Mouse (Mus musculus): ENCODE data around the gene Hsf5. TPM values are rescaled to one million over a fixed set of nuclear protein-coding genes. Genes with fewer than 3 reads are reported as not detected.

Gene Hsf5
- polyA plus RNA-seq, 1 experiment from 2014 or later = 0.36 TPM

DNA sequence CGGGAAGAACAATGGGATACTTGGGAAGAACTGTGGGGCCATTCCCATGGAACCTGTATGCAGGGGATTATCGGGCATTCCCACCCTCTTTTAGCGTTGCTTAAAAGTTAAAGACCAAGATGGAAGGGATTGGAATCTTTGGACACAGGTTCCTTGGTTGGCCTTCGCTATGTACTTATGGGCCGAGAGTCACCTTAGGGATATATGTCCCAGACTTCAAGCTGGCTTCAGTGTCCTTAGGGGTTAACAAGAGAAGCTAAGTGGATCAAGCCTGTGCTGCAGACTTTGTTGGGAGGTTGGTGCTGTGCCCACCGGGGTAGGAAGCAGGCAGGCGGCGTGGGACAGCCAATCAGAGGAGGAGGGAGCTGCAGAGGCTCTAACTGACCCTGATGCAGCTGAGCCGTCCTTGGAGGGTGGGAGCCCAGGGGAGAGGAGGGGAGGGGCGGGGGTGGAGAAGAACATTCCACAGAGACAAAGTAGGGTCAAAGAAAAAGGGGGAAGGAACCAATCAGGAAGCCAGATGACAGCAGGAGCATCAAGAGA lies 36.4 kb upstream of the Hsf5 start:
- H3K4me1 ChIP-seq = peaks cover 20% of the 10 kb centered on the region
- 38% methylated on average over 10 of the region's 10 CpGs for WGBS
- H3K9me3 ChIP-seq = no peaks in the 10 kb centered on the region
- no peaks in the 10 kb centered on the region for H3K36me3 ChIP-seq
- no peak overlapping the region for H3K4me3 ChIP-seq
- H3K9ac ChIP-seq (replicated peaks) = no peak overlapping the region
- peaks cover 29% of the 10 kb centered on the region; the same call in 1 of the 2 replicates for H3K27me3 ChIP-seq
- H3K4me2 ChIP-seq (replicated peaks) = no peak overlapping the region
- no peak for ATAC-seq (ENCODE audit: low FRiP score, low read depth)
- H3K27ac ChIP-seq (replicated peaks) = no peak overlapping the region

DNA sequence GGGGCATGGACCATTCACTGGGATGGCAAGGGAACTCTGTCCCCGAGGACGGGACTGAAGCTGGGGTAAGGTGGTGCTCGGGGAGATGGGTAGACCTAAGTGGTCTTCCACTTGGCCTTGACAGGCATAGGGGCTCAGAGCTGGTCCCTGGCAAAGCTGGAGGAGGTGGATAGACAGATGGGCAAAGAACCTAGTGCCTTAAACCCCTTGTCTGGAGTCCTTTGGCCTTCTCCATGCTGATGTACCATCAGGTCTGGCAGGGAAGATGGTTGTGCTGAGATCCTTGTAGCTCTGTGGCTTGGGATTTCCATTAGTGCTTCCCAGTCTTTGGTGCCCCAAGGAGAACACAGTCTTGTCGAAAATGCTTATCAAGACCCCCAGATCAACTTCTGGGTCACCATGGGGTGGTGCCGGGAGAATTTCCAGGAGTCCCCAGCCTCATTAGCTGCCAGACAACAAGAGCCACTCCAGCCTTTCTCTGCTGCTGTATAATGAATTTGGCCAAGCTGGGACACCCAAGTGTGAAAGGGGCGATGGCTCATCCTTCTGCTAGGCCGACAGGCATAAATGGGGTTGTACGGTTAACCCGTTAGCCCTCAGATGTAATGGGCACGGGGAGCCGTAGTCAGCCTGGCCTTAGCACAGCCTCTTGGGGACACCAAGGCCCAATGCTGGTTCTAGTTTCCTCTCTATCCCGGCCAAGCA lies 35.7 kb upstream of the Hsf5 start:
- Histone ChIP-seq H3K36me3 (no peaks in the 10 kb centered on the region), H3K4me1 (peaks cover 20% of the 10 kb centered on the region), H3K9ac (replicated peaks) (no peak overlapping the region), H3K9me3 (no peaks in the 10 kb centered on the region), H3K4me3 (no peak overlapping the region), H3K27ac (replicated peaks) (no peak overlapping the region), H3K27me3 (peaks cover 27% of the 10 kb centered on the region; the same call in 1 of the 2 replicates), H3K4me2 (replicated peaks) (no peak overlapping the region)
- ATAC-seq (ENCODE audit: low FRiP score, low read depth) = no peak
- WGBS = 91% methylated on average over 12 of the region's 12 CpGs

DNA sequence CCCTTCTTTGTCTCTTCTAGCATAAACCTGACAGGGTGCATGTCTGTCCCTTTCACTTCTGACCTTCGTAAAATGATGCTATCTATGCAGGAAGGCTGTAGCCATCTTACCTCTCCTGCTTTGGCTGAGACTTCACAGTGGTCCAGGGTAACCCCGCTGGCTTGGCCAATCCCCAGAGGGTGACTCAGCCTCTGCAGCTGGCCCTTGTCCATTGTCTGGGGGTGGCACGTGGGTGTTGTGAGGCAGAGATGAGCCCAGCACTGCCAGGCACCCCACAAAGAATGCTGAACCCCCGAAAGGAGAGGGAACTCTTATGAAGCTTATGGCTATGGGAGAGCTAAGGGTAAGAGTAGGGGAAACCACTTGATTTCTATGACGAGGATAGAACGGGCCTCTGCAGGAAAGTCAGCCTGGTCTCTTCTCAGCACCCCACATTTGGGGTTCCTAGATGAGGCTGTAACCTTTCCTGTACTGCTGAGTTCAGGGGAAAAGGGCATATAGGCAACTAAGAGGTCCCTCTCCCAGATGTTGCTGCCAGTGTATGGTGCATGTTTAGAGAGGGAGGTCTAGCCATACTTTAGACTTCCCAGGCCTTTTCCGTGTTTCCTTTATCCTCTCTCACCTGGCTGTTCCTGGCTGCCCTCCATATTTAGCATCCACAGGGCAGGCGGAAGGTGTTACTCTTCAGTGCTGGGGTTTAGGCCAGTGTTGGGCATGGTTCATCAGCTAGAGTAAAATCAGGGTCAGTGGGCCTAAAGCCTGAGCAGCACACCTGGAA lies 34.8 kb upstream of the Hsf5 start:
- no peaks in the 10 kb centered on the region for H3K36me3 ChIP-seq
- H3K27ac ChIP-seq (replicated peaks) = no peak overlapping the region
- no peak overlapping the region for H3K4me3 ChIP-seq
- H3K27me3 ChIP-seq = peaks cover 21% of the 10 kb centered on the region; the same call in 1 of the 2 replicates
- peaks cover 18% of the 10 kb centered on the region for H3K4me1 ChIP-seq
- no peak overlapping the region for H3K4me2 ChIP-seq (replicated peaks)
- no peak overlapping the region for H3K9ac ChIP-seq (replicated peaks)
- ATAC-seq (ENCODE audit: low FRiP score, low read depth) = no peak
- no peaks in the 10 kb centered on the region for H3K9me3 ChIP-seq
- 84% methylated on average over 8 of the region's 8 CpGs for WGBS

DNA sequence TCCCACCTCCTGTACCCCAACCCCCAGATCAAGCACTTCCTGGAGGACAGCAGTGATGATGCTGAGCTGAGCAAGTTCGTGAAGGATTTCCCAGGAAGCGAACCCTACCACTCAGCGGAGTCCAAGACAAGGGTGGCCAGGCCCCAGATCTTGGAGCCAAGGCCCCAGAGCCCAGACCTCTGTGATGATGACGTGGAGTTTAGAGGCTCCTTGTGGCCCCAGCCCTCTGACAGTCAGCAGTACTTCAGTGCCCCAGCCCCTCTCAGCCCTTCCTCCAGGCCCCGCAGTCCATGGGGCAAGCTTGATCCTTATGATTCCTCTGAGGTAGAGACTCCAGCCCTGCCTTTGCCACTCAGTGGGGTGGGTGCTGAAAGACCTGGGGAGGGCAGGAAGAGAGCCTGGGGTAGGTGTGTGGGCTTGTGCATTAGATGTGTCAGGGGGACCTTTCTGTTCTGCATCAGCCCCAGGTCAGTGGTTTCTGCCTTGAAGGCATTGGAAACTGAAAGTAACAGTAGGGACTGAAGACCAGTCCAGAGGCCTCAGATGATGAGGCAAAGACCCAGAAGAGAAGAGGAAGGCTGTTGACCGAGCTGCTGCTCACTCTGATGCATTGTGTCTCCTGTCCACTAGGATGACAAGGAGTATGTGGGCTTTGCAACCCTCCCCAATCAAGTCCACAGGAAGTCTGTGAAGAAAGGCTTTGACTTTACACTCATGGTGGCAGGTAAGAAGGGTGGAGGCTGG lies 33.5 kb upstream of the Hsf5 start:
- peaks cover 16% of the 10 kb centered on the region; the same call in 1 of the 2 replicates for H3K27me3 ChIP-seq
- H3K9ac ChIP-seq (replicated peaks) = no peak overlapping the region
- no peaks in the 10 kb centered on the region for H3K9me3 ChIP-seq
- H3K36me3 ChIP-seq = no peaks in the 10 kb centered on the region
- ATAC-seq (ENCODE audit: low FRiP score, low read depth) = no peak
- 88% methylated on average over 6 of the region's 6 CpGs for WGBS
- peaks cover 8% of the 10 kb centered on the region for H3K4me1 ChIP-seq
- H3K4me3 ChIP-seq = no peak overlapping the region
- no peak overlapping the region for H3K27ac ChIP-seq (replicated peaks)
- no peak overlapping the region for H3K4me2 ChIP-seq (replicated peaks)

DNA sequence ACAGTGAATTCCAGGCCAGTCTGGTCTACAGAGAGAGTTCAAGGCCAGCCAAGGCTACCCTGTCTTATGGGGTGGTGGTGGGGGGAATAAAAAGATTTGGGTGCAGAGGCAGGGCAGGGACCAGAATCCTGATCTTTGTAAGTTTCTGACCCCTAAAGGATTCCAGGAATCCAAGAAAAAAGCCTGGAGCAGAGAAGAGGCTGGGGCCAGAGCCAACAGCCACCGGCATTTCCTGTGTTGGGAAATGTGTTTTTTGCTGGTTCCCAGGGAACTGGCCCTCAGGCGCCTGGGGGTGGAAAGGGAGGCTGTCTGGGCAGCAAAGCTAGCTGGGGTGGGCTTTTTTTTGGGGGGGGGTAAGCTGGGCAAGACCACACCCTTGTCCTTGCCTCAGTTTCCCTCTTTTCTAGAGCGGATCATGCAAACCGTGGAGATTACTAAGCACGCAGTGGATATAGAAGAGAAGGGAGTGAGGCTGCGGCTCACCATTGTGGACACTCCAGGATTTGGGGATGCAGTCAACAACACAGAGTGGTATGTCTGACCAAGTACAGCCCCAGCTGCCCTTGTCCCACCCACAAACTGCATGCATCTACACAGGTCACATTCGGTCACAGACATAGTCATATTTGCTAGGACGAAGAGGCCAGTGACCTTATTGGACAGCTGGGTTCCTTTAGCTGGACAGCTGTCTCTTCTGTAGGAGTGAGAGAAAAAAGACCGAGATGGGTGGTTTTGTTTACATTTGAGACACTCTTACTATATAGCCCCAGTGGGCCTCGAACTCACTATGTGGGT lies 32.1 kb upstream of the Hsf5 start:
- Histone ChIP-seq H3K27ac (replicated peaks) (no peak overlapping the region), H3K4me3 (no peak overlapping the region), H3K36me3 (no peaks in the 10 kb centered on the region), H3K9me3 (no peaks in the 10 kb centered on the region), H3K4me1 (peaks cover 7% of the 10 kb centered on the region), H3K27me3 (0 out of 2 replicates have a peak, but pooled peaks cover 11% of the 10 kb centered on the region), H3K9ac (replicated peaks) (no peak overlapping the region), H3K4me2 (replicated peaks) (no peak overlapping the region)
- 87% methylated on average over 10 of the region's 10 CpGs for WGBS
- no peak for ATAC-seq (ENCODE audit: low FRiP score, low read depth)

DNA sequence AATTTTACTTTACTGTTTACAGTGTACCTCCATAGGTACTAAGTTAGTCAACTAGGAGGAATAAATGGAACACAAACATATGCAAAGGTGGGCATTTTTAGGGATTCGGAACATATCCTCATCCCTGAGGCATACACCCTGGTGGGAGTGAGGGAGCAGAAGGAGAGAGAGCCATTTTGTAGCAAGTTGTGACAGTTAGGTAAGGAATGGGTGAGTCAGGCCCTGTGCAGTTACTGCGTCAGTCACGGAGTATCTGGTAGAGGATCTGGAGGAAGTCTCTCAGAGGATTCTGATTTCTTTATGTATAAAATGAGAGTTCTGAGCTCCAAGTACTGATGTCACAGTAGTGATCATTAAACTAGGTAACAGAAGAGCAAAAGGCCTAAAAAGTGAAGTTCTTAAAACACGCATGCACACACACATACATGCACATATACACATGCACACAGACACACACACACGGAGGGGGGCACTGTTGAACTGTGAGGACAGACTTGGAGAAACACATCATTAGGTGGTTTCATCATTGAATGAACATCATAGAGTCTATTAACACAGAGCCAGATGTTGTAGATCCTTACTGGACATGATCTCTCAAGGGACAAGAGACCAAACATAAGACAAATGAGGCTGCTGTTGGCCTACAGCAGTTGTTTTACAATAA lies 29.6 kb upstream of the Hsf5 start:
- no peak overlapping the region for H3K9ac ChIP-seq (replicated peaks)
- WGBS = 95% methylated on average over 5 of the region's 5 CpGs

DNA sequence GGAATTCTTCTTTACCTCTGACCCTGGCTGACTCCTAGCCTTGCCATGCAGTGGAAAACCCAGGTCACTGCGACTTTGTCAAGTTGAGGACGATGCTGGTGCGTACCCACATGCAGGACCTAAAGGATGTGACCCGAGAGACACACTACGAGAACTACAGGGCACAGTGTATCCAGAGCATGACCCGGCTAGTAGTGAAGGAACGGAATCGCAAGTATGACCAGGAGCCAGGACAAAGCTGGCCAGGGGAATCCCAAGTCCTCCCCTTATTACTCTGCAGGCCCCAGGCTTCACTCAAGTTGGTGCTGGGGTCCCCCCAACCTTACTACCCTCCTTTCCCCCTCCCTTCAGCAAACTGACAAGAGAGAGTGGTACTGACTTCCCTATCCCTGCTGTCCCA lies 27.4 kb upstream of the Hsf5 start:
- no peak overlapping the region for H3K9ac ChIP-seq (replicated peaks)
- 95% methylated on average over 8 of the region's 8 CpGs for WGBS
- no peaks in the 10 kb centered on the region for H3K27me3 ChIP-seq
- ATAC-seq (ENCODE audit: low FRiP score, low read depth) = no peak
- peaks cover 39% of the 10 kb centered on the region for H3K4me1 ChIP-seq
- no peaks in the 10 kb centered on the region for H3K9me3 ChIP-seq
- H3K4me2 ChIP-seq (replicated peaks) = 0 out of 2 replicates have a peak overlapping the region, but pooled peaks have one; percentile 88
- H3K27ac ChIP-seq (replicated peaks) = no peak overlapping the region
- no peak overlapping the region for H3K4me3 ChIP-seq
- 0 out of 2 replicates have a peak, but pooled peaks cover 5% of the 10 kb centered on the region for H3K36me3 ChIP-seq

More for the DNA sequence above, 29.6 kb upstream of the Hsf5 start:
- H3K9me3 ChIP-seq = no peaks in the 10 kb centered on the region
- no peak overlapping the region for H3K4me2 ChIP-seq (replicated peaks)
- no peaks in the 10 kb centered on the region for H3K36me3 ChIP-seq
- peaks cover 16% of the 10 kb centered on the region for H3K4me1 ChIP-seq
- no peaks in the 10 kb centered on the region for H3K27me3 ChIP-seq
- no peak overlapping the region for H3K27ac ChIP-seq (replicated peaks)
- no peak overlapping the region for H3K4me3 ChIP-seq
- ATAC-seq (ENCODE audit: low FRiP score, low read depth) = no peak

DNA sequence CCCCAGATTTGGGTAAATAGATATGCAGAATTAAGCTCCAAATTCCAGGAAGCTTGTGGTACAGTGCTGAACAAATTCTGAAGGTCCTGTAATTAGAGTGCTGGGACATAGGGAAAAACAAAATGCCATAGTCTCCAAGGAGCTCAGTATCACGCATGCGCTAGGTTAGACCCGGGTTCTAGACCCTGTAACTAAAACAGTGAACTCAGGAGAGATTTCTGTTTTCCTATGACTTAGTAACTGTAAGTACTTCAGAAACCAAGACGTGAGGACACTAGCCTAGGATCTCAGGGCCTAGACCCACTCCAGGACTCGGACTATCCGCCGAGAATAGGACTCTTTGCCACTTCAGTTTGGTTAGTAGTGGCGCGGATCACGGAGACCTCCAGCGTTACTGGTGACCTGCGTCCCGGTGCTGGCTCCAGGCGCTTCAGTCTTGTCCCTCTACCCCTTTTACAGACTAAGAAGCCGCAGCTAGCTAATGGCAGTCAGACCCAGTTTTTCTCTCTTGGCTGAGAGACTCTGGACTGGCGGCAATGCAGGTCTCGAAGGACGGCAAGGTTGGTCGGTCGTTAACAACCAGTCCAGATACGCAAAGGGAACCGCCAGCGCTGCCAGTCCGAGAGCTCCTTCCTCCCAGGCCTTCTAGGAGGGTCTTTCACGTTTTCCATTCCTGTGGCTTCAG lies 26.0 kb upstream of the Hsf5 start:
- Histone ChIP-seq H3K27ac (replicated peaks) (peak overlapping the region; percentile 85), H3K9me3 (no peaks in the 10 kb centered on the region), H3K4me2 (replicated peaks) (peak overlapping the region; percentile 88), H3K36me3 (0 out of 2 replicates have a peak, but pooled peaks cover 5% of the 10 kb centered on the region), H3K27me3 (no peaks in the 10 kb centered on the region), H3K9ac (replicated peaks) (peak overlapping the region; percentile 95), H3K4me1 (peaks cover 49% of the 10 kb centered on the region), H3K4me3 (peak overlapping the region; percentile 85)
- 3% methylated on average over 25 of the region's 25 CpGs for WGBS
- ATAC-seq (ENCODE audit: low FRiP score, low read depth) = no peak

DNA sequence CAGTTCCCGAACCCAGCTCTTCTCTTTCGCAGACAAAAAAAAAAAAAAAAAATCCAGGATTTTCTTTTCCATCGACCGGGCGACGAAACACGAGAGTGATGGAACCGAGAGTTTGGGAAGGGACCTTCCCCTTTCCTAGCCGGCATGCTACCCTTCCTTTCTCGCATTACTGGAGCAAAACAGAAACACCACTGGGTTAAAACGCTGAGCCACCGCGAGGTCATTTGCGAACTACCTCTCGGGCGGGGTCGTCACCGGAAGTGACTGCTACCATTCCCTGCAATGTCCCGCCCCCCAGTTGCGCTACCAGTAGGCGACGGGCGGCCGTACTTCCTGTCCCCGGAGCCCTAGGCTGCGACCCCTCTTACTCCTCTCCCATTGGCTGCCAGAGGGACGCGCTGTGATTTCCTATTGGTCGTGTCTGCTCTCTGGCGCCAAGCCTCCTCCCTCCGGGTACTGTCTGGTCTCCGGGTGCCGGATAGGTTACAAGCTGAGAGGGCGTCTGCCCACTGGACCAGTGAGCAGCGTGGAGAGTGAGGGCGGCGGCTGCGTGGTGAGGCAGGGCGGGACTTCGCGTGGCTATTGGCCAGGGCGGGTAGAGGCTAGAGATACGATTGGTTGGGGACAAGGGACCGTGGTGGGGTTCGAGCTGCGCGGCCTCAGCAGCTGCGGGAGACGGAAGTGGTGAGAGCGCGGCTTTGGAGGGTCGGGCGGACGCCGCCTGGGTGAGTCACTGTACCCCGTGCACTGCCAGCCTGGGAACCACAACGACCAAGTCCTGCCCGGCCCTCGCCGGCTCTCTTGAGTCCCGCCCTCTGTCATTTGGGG lies 25.2 kb upstream of the Hsf5 start, which contains the start of gene Mtmr4:
Gene Mtmr4 (plus strand): TSS at position 637 of the 828 bp plus-strand sequence.
- peak within 1 kb of the TSS; percentile 88 for H3K4me2 ChIP-seq (replicated peaks)
- no peaks in the 10 kb centered on the region for H3K9me3 ChIP-seq
- 0 out of 2 replicates have a peak, but pooled peaks cover 5% of the 10 kb centered on the region for H3K36me3 ChIP-seq
- ATAC-seq (ENCODE audit: low FRiP score, low read depth) = peak; percentile 98
- H3K9ac ChIP-seq (replicated peaks) = peak within 1 kb of the TSS; percentile 95
- peak within 1 kb of the TSS; percentile 88 for H3K27ac ChIP-seq (replicated peaks)
- under 1% methylated on average over 61 of the region's 61 CpGs for WGBS
- no peaks in the 10 kb centered on the region for H3K27me3 ChIP-seq
- peak within 1 kb of the TSS; percentile 85 for H3K4me3 ChIP-seq
- peaks cover 56% of the 10 kb centered on the region for H3K4me1 ChIP-seq

DNA sequence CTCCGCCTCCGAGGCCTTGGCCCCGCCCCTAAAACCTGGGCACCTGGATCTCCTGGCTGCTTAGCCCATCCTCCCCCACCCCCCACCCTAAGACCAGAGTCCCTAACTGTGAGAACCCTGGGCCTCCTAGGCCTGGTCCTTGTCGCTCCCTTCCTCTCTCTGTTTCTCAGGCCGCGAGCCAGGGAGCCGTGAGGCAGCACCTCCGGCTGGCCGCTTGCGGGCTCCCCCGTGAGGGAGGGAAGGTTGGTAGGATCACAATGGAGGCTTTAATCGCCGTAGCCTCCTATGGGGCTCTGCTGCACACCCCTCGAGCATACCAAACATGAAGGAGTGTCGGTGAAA lies 24.6 kb upstream of the Hsf5 start:
- H3K4me2 ChIP-seq (replicated peaks) = peak overlapping the region; percentile 67
- H3K4me3 ChIP-seq = peak overlapping the region; percentile 85
- WGBS = 1% methylated on average over 15 of the region's 15 CpGs
- H3K9ac ChIP-seq (replicated peaks) = peak overlapping the region; percentile 82
- ATAC-seq (ENCODE audit: low FRiP score, low read depth) = no peak
- peaks cover 8% of the 10 kb centered on the region for H3K36me3 ChIP-seq
- H3K9me3 ChIP-seq = no peaks in the 10 kb centered on the region
- H3K4me1 ChIP-seq = peaks cover 62% of the 10 kb centered on the region
- peak overlapping the region; percentile 88 for H3K27ac ChIP-seq (replicated peaks)
- H3K27me3 ChIP-seq = no peaks in the 10 kb centered on the region
